Mouse (Mus musculus) kidney, postnatal 0 days (tissue): Measurements from ENCODE around the gene Rnft2. TPM values are rescaled to one million over a fixed set of nuclear protein-coding genes. Genes with fewer than 3 reads are reported as not detected.
A peak's percentile ranks its signal among the peaks of the same experiment; 100 is the strongest.

Experiments
- ATAC-seq: fragments of 200-750 bp; cut with Nextera tagmentation; replicated peaks from 2 replicates; pipeline ENCODE4 v1.8.0; 2017; ENCODE audit warnings: low read depth, moderate number of reproducible peaks, moderate TSS enrichment, moderate library complexity; ENCODE audit not compliant: low FRiP score
- DNase-seq: peaks from one replicate; pipeline ENCODE4 v3.0.0-alpha.2; 2016; ENCODE audit warnings: low spot score
- H3K27ac ChIP-seq: fragments of 300-500 bp; sonication (generic); 2 replicates; pipeline ENCODE4 v1.5.1; 2014; ENCODE audit warnings: mild to moderate bottlenecking
- H3K27me3 ChIP-seq: fragments of 300-500 bp; sonication (generic); 2 replicates; pipeline ENCODE4 v1.6.1; 2014; ENCODE audit warnings: low read length, mixed read lengths; ENCODE audit not compliant: insufficient read depth
- H3K36me3 ChIP-seq: fragments of 300-500 bp; sonication (generic); 2 replicates; pipeline ENCODE4 v1.6.1; 2014; ENCODE audit warnings: low read length, mixed read lengths; ENCODE audit not compliant: insufficient read depth
- H3K4me1 ChIP-seq: fragments of 300-500 bp; sonication (generic); replicated peaks from 2 replicates; pipeline ENCODE4 v1.6.1; 2014; ENCODE audit warnings: antibody characterized with exemption, low read length, mixed read lengths; ENCODE audit not compliant: insufficient read depth
- H3K4me2 ChIP-seq: fragments of 300-500 bp; sonication (generic); 2 replicates; pipeline ENCODE4 v1.6.1; 2014; ENCODE audit warnings: mild to moderate bottlenecking, low read length, moderate library complexity, mixed read lengths
- H3K4me3 ChIP-seq: fragments of 300-500 bp; sonication (generic); replicated peaks from 2 replicates; pipeline ENCODE4 v1.5.1; 2014; ENCODE audit warnings: low read depth, low read length
- H3K9ac ChIP-seq: fragments of 300-500 bp; sonication (generic); 2 replicates; pipeline ENCODE4 v1.6.1; 2014; ENCODE audit warnings: low read depth, low read length
- H3K9me3 ChIP-seq: fragments of 300-500 bp; sonication (generic); replicated peaks from 2 replicates; pipeline ENCODE4 v1.6.1; 2016; ENCODE audit warnings: low read length, inconsistent platforms, mixed read lengths
- CTCF ChIP-seq: IDR thresholded peaks from 2 replicates; pipeline ENCODE4 v1.5.1; 2016; ENCODE audit warnings: antibody characterized with exemption, low read depth, mild to moderate bottlenecking, moderate library complexity
- WGBS: fragments of 180-500 bp; shearing (Covaris S2); extraction: QIAGEN DNeasy Blood & Tissue Kit; methylation state at CpG from one replicate; pipeline ENCODE4 v1.1.7; 2014; 5-methylcytosine and 5-hydroxymethylcytosine counted together
- polyA plus RNA-seq: library from polyadenylated mRNA; unstranded; fragments of >200 nt; fragmentation: Nextera tagmentation; extraction: Ambion mirVana; gene quantifications from 2 replicates; pipeline ENCODE4 v1.2.1, GENCODE M21; 2015

Gene Rnft2
- polyA plus RNA-seq, 1 experiment from 2014 or later, result 1.6 TPM

GRCm38 (mm10) chr5:118142471-118142870, 102.4 kb downstream of the Rnft2 start:
- Histone ChIP-seq H3K9me3 (no peaks in the 10 kb centered on the region), H3K4me1 (no peaks in the 10 kb centered on the region), H3K4me3 (no peak overlapping the region), H3K9ac (no peak overlapping the region), H3K27me3 (no peaks in the 10 kb centered on the region), H3K36me3 (peaks cover 17% of the 10 kb centered on the region; the same call in 1 of the 2 replicates), H3K27ac (0 out of 2 replicates have a peak overlapping the region, but pooled peaks have one; percentile 72), H3K4me2 (no peak overlapping the region)
- no peak for DNase-seq
- TF ChIP-seq CTCF, result no peak
- no peak for ATAC-seq
- WGBS, result 76% methylated on average over 8 of the region's 8 CpGs

Other genes with a start within 250 kb of the Rnft2 start
- gene Tesc, start 217.4 kb downstream of the Rnft2 start, polyA plus RNA-seq, result 28.3 and 29.4 TPM in 2 replicates
- 23.9 and 24.7 TPM in 2 replicates for gene Fbxw8, start 89.7 kb downstream of the Rnft2 start, polyA plus RNA-seq
- gene Hrk, start 80.5 kb downstream of the Rnft2 start, polyA plus RNA-seq, result 0.03 TPM in 1 of 2 replicates, not detected in the other
- 7.7 TPM in 2 replicates for gene 2410131K14Rik, start 111 bp upstream of the Rnft2 start, polyA plus RNA-seq